Mouse (Mus musculus) right cerebral cortex, postnatal 25 days (tissue): ENCODE data around the gene Tbc1d9b.

Experiments used
- DNase-seq: peaks from one replicate; pipeline ENCODE4 v3.0.0; 2022

The Tbc1d9b gene

DNA sequence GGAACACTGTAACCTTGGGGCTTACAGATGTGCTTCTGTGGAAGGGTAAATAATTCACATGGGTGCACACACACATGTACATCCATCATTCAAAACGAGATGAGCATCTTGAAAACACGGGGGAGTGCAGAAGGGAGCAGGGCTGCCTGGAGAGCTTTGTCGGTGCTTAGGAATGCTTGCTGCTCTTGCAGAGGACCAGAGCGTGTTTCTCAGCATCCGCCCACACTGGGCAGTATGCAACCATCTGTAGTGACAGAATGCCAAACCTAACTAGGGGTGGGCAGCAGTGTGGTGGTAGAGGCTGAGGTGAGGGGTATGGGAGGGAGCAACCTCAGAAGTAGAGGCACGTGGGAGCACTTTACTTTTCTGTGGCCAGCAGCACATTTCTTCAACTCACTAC is 45.9 kb downstream of the Tbc1d9b start:
- peak; percentile 32 for DNase-seq

DNA sequence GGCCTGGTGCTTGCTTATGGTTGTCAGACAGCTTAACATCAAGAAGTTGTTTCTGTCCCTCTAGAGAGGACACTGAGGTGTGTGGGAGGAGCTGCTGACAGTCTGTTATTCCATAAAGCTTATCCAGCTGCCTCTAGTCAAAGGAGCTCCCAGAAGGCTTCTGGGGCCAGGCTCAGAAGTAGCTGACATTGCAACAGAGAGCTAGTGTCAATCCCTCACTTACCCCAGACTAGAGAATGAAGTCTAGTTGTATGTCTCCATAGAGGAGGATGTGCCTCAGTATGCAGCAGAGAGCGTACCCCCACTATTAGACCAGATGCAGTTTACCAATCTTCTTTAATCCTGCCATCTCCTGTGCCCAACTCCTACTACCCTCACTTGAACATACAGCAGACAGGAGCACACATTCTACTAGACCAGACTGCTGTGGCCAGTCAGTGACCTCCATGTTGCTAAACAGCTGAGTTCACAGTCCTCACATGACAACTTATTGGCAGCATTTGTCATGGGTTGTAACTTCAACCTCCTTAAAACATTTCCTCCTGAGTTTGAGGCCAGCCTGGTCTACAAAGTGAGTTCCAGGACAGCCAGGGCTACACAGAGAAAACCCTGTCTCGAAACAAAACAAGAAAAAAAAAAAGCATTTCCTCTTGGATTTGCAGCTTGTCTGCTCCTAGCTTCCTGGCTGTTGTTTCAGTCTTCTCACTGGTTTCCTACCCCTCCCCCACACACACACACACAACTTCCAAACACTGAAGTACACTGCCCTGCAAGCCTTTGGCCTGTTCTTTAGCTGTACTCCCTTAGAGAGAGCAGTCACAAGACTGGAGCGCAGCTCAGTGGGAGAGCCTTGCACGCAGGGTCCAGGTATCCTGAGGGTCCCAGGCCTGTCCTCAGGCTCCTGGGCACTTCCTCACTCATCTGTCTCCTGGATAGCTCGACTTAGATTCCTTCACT is 47.6 kb downstream of the Tbc1d9b start:
- no peak for DNase-seq

DNA sequence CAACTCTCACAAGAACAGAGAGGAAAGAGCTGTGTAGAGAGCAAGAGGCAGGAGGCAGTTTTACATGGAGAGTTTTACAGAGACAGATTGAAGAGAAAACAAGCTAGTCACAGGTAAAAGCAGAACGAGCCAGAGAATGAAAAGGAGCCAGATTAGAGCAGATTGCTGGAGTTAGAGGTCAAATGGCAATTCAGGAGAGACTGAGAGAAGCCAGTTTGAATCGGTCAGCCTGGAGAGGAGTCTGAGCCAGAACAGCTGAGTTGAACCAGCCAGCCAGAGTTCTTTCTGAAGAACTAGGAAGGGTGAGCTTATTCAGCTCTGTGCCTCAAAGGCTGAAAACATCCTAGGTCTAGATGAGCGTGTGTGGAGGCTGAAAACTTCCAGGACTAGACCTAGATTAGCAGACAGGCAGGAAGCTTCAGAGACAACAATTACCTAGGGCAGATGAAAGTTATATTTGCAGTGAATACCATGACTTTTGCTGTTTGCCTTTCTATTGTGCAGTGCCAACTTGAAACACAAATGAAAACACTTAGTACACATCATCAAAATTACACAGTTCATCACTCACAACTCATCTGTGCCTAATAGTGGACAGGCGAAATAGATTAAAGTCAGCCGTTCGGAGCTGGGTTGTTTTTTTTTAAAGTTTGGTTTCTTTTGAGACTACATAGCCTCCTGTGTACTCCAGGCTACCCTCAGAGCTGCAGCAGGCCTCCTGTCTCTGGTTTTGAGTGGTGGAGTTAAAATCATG is 49.5 kb downstream of the Tbc1d9b start:
- no peak for DNase-seq

DNA sequence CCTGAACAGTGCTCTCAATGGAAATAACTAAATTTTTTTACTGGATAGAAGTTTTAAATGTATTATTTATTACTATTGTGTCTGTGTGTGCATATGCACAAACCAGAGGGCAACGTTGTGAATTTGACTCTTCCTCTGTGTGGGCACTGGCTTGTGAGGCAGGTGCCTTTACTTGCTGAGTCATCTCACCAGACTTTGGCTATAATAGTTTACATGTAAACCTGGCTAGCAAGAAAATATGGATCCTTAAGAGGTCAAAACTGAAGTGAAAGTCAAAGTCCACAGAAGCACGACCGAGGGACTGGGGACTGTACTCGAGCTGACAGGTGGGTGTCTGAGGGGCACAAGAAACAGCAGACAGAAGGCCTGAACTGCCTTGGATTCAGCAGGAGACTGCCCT is 51.5 kb downstream of the Tbc1d9b start:
- DNase-seq, result no peak

DNA sequence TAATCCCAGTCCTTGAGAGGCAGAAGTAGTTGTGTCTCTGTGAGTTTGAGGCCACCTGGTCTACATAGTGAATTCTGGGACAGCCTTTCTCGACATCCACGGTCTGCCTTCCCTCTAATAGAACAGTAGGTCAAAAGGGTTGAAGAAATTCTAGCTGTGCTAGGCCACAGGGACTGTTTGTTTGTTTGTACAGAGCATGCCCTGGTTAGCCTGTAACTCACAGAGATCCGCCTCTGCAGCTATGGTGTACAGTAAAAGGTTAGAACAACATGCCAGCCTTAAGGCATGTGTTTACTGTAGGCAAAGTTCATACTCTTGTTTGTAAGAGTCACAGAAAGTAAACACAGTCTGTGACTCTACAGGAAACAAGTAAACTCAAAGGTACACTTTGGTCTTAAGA is 53.6 kb downstream of the Tbc1d9b start:
- DNase-seq, result no peak

DNA sequence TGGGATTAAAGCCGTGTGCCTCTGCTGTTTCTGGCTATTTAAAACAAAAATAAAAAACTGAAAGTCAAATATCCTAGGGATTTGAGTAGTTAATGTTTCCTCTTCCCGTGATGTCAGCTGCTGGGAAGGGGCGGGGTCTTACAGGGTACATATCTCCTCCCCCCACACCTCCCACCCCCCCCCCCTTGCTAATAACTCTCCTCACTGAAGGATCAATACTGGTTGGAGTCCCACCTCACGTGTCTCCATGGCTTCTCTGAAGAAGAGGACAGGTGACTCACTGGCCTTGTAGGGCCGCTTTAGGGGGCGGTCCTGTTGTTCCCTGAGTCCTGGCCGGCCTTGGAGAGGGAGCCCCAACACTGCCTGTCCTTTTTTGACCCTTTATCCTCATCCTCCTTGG is 57.5 kb downstream of the Tbc1d9b start:
- no peak for DNase-seq

DNA sequence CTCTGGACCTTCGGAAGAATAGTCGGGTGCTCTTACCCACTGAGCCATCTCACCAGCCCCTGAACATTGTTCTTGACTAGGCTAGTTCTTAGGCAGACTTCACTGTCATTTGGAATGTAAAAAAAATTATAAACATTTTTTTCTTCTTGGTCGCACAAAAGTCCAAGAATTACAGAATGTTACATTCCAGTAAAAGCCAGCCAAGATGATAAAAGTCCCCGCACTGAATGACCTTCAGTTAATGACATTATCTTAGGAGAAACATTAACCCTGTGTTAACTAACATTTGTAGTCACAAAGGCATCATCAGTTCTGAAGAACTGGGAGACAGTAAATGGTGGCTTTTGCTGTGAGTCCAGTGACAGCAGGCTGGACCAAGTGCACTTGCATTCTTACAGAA is 59.2 kb downstream of the Tbc1d9b start:
- DNase-seq, result no peak

DNA sequence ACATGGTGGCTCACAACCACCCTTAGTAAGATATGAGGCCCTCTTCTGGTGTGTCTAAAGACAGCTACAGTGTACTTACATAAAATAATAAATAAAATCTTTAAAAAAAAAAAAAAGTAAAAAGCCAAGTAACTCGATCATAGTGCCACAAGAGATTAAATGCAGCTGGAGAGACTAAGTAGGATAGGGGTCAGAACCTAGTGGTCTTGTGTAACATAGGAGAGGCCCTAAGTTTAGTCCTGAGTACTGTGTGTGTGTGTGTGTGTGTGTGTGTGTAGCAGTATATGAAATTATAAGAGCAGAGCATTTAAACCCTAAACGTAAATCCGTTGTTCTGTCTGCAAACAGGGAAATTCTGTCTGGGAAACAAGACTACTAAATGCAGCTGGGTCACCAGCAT is 61.1 kb downstream of the Tbc1d9b start:
- no peak for DNase-seq

DNA sequence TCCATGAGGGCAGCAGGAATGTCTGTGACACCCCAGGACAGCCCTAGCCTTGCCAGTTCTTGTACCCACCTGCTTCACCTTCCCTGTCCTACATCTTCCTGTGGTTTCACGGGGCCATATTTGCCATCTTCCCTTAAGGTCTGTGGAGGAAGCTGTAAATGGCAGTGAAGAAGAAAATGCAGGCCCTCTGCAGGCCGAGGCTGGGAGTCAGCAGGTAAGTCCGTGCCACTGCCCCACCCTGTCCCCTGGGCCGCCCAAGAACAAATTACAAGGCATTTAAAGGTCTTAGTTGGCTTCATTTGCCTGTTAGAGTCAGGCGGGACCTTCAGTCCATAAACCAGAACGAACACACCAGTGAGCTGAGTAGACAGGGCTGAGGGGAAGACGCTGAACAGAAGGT is 62.9 kb downstream of the Tbc1d9b start:
- DNase-seq, result no peak

DNA sequence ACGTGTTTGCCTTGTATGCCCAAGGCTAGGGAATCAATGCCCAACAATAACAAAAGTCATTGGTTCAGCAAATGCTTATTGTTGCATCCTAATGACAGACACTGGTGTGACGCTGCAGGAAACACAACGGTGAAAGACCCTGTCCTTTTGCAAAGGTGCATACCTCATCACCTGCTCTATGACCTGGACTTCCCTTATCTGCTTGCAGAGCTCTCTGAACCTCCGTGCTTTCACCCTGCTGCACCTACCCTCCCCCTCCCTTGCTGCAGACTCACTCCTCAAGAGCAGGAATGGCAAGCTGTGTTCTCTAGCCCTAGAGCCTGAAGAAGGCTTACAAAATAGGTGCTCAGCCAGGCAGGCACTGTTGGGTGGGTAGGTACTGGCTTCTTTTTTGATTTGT is 63.6 kb downstream of the Tbc1d9b start:
- DNase-seq, result no peak

DNA sequence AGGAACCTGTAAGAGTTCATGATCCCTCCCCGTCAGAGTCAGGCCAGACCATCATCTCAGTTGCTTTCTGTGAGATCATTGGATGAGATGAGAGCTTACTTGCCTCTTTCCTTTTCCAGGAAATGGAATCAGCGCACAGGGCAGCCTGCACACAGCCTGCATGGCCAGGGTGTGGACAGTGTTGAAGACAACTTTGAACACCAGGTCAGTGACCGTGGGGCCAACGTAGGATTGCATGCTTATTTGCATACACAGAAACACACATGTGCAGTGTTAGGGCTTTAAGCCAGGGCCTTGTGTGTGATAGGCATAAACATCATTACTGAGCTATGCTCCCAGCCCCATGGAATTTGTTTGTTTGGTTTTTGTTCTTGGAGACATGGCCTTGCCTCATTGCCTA is 66.3 kb downstream of the Tbc1d9b start:
- DNase-seq, result no peak

DNA sequence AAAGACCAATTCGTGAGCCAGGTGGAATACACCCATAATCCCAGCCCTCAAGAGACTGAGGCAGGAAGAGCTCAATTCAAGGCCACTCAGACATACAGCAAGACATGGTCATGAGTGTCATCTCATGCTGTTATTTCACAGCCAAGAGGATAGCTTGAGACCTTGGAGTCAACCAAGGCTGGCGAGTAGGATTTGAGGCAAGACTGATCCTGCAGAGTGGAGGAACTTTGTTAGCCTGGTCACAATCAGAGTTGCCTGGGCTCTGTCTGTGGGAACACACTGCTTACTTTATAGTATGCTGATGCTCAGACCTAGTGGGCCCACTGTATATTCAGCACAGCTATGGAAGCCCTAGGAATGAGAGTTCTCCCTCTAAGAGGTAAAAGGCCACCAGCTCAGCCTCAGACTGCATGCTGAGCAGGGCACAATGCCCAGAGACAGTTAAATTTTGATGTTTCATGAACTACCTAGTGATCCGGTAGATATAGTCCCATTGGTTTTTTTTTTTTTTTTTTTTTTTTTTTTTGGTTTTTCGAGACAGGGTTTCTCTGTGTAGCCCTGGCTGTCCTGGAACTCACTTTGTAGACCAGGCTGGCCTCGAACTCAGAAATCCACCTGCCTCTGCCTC is 67.1 kb downstream of the Tbc1d9b start:
- no peak for DNase-seq

DNA sequence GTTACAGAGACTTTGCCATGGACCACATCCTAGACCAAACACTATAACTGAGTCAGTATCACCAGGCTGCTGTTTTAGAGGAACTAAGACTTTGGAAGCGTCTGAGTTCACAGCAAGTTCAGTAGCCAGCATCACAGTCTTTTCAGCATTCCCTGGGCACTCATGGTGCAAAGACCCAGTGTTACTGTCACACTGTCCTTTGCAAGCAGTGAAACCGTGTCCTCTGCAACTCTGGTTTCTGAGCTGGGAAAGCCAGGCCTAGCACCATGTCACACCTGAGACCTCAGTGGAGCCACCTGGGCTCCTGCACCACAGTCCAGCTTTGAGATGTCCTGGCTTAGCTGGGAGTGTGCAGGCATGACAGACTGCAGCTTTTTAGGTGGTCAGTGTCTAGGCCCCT is 67.7 kb downstream of the Tbc1d9b start:
- no peak for DNase-seq

DNA sequence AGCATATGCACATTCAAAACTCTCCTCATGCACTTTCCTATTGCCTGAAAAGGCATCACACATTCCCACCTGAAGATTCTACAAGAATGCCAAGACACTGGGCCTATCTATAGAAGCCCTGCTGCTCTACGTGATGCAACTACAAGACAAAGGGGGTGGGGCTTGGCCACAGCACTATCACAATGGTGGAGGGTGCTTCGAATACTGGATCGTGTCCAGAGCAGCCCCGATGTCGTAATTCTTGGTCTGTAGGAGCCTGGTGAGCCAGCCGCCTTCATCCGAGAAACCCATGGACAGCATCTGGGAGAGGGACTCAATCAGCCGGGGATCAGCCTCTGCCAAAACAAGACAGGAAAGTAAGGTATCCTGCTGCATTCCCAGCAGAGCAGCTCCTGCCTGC is 69.4 kb downstream of the Tbc1d9b start:
- no peak for DNase-seq

DNA sequence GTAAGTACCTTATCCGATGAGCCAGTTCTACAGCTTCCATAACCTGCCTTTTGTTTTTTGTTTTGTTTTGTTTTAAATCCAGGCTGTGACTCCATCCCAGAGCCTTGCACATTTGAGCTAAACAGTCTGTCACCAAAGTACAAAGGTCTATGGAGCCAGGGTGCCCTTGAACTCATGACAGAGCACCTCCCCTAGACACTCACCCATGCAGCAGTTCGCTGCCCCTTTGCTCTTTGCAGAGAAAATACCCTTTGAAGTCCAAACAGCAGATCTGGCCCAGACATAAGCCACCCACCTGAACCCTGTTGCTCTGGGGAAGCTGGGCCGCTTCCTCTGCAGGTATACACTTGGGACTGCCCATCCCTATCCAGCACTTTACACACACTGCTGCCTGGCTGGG is 70.4 kb downstream of the Tbc1d9b start:
- no peak for DNase-seq

DNA sequence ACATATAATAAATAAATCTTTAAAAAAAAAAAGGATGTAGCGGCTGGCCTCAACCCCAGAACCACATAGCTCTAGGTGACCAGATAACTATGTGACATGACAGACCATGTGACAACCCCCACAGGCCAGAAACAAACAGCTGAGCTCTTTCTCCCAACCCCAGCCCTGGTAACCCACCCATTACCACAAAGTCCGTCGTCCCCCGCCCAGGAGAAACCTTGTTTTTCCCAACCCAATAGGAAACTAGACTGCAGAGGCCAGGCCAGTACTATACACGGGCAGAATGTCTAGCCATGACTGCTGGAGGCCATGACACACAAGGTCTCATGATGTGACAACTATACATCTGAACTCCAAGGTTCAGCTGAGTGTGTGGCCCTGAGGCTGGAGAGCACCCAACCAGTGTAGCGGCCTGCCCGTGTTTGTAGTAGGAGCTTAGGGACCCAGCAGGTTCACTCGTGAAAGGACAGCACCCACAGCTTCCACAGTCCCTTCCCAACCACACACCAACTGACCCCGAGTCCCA is 72.2 kb downstream of the Tbc1d9b start:
- no peak for DNase-seq

DNA sequence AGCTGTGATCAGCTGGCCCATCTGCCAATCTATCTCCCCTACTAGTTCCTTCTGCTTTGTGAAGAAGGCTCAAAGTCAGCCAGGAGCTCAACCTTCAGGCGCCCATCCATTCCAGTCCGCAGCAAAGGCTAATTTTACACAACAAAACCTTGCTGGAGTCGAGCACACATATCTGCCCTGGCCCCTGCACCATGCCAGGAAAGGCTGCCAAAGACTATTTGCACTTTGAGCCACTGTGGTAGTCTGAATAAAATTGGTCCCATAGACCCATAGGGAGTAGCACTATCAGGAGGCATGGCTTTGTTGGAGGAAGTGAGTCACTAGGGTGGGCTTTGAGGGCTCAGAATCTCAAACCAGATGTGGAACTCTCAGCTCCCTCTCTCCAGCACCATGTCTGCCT is 74.2 kb downstream of the Tbc1d9b start:
- no peak for DNase-seq

DNA sequence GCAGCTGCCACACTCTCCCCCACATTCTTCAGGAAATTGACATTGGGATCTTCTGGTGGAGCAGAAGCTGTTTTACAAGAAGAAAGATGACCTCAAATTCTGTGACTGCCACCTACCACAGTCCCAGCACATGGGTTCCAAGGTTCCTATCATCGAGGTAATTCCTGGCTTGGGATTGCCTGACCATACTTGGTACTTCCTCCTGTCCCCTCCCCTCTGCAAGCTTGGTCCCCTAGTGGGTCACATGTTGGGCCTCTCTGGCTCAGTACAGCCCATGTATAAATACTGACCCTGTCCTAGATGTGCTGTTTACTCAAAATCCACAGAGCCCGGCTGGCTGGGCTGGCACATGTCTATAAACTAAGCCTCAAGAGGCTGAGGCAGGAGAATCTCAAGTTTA is 74.8 kb downstream of the Tbc1d9b start:
- DNase-seq, result no peak

DNA sequence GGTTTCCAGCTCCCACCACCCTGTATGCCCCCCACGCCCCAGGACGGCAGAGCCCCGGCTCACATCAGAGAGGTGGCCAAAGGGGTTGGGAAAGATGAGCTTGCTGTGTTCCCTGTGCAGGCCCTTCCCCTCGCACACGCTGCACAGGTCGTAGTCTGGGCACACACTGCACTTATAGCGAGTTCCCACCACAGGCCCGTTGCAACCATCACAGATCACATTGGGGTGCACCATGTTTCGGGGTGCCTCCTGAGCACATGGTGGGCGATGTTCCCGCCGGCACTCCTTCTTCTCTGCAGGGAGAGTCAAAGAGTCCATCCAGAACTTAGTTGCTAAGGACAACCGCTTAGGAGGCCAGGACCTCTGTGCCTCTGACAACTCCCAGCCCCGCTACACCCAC is 76.1 kb downstream of the Tbc1d9b start:
- no peak for DNase-seq

DNA sequence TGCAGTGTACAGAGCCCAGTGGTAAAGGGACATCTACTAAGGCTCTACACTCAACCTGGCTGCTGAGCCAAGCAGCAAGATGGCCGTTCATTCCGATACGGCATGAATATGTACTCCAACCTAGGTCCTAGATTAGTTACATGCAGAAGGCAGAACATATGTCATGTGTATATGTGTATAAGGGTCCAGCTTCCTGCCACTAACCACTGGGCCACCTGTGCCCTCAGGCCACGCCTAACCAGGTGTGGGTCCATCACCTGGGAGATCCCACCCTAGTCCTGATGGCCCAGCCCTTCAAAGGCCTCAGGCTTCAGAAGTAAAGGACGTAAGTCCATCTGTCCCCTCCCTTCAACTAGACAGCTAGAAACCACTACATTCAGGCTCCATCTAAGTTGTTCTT is 76.8 kb downstream of the Tbc1d9b start:
- no peak for DNase-seq

DNA sequence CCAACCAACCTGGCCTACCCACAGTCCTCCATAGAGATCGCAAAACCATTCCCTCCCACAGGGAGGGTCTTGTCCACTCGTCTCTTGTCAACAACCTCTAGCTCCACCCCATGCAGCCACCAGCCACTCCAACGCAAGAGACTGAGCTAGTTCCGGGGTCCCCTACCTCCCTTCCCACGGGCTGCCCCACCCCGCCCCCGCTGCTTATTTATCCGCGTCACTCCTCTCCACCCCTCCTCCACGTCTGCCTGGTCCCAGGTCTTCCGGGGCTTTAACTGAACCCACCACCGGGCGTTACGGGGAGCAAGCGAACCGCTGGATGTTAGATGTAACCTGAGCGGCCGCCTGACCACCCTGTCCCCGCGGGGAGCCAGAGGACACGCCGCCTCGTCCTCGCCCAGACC is 78.9 kb downstream of the Tbc1d9b start:
- DNase-seq, result peak; percentile 78

DNA sequence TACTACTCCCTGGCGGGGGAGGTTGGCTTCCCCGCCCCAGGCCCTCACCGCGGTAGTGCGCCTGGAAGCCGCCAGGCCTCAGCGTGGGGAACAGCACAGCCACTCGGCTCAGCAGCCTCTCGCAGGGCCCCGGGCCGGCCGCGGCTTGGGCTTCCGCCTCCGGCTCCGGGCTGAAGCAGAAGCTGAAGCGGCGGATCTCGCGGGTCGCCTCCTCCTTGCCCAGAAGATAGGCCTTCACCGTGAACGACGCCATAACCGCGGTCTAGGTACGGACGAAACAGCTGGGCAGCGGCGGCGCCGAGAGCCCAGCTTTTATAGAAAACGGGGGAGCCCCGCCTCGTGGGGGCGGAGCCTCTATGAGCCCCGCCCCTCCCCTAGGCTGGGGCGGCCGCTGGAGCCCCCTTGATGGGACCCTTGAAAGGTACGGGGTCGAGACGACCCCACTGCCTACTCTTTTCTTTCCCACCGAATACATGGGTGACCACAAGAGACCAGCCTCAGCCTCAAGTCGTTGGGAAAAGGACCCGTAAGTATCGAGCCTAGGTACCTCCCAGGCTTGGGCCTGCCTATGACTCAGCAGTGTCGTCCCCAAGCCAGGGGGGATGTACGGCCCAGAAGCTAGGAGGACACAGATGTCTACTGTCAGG is 79.4 kb downstream of the Tbc1d9b start, which contains the start of the genes Sqstm1 and Mgat4b:
Sqstm1 (minus strand) TSS at position 323 of the 647 bp plus-strand sequence.
Mgat4b (plus strand) TSS at position 386 of the 647 bp plus-strand sequence.
- peak; percentile 85 for DNase-seq
